Mouse (Mus musculus): ENCODE data around the gene Trio.

DNA sequence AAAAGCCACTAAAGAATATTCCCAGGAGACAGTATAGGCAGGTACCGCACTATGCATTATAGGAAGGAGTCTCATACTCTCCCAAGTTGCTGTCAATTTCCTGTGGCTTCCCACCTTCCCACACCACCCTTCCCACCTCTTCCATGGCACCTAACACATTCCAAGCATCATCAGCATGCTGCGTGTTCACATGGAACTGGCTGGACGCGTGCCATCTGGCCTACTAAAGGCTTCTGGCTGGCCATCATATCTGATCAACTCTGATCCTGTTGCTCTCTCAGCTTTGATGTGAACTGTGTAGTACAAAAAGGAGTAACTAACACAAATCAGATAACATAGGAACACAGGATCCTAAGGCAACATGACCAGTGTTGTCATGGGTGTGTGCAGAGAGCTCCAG, 156.6 kb downstream of the Trio start:
- TF ChIP-seq CTCF (IDR thresholded peaks at IDR 0.05; ENCODE audit: extremely low read depth, insufficient read length, insufficient replicate concordance, low read depth, low read length) (no peak), POLR2A (IDR thresholded peaks at IDR 0.05; ENCODE audit: low read depth, low read length) (no peak)
